Mouse (Mus musculus) megakaryocyte, embryonic 14.5 days (primary cell): Measurements from ENCODE around the gene Trappc6a.

Source experiments
- FLI1 ChIP-seq: IDR thresholded peaks from 2 replicates; pipeline ENCODE4 v1.6.1; 2012; ENCODE audit warnings: low read length, inconsistent platforms, mixed read lengths
- GATA1 ChIP-seq: IDR thresholded peaks from 3 replicates; pipeline ENCODE4 v1.6.1; 2012; ENCODE audit warnings: mixed read lengths, low read length, inconsistent platforms, borderline replicate concordance

- TF ChIP-seq GATA1, result no peak
- no peak for TF ChIP-seq FLI1
Measured at GRCm38 (mm10) chr7:19470308-19470707, 37.9 kb upstream of the Trappc6a start.
